Mouse (Mus musculus) C3H10T1/2 (cell line): ENCODE measurements around the gene Cux2. TPM values are rescaled to one million over a fixed set of nuclear protein-coding genes. Genes with fewer than 3 reads are reported as not detected.

Experiments used
- polyA plus RNA-seq, 2 experiments: library from polyadenylated mRNA; unstranded; fragments of >200 nt; fragmentation: generic; extraction: Trizol; gene quantifications; one replicate each; pipeline ENCODE4 v1.2.1; 2012; ENCODE audit warnings: missing spikeins in 2 of 2

The Cux2 gene
- polyA plus RNA-seq, result under 1 TPM; 0.01 to 0.22 TPM

GRCm38 (mm10) chr5:122050017-122050831 is at the start of gene Cux2:
Gene Cux2, minus strand, starts transcription at chr5:122050102.

GRCm38 (mm10) chr5:121848743-121849142 is 201.2 kb downstream of the Cux2 start, which contains the start of gene Pheta1:
Gene Pheta1, plus strand, starts transcription at chr5:121848984.

GRCm38 (mm10) chr5:121837441-121838340 is 212.2 kb downstream of the Cux2 start, which contains the start of gene Sh2b3:
Gene Sh2b3, minus strand, starts transcription at chr5:121837646.

Other genes with a start within 250 kb of the Cux2 start
- gene Sh2b3, start 212.5 kb downstream of the Cux2 start, polyA plus RNA-seq, result 10 to 100 TPM; 13.5 to 30.2 TPM
- 10 to 100 TPM in 1 of 2 experiments, 1 to 10 TPM in 1; 6.5 to 20.8 TPM for gene Pheta1, start 201.1 kb downstream of the Cux2 start, polyA plus RNA-seq
- under 1 TPM in 1 of 2 experiments, not detected in 1; 0.27 TPM for gene Myl2, start 50.8 kb upstream of the Cux2 start, polyA plus RNA-seq
- under 1 TPM in 1 of 2 experiments, not detected in 1; 0.01 TPM for gene Ccdc63, start 90.7 kb upstream of the Cux2 start, polyA plus RNA-seq
- gene Ppp1cc, start 108.2 kb upstream of the Cux2 start, polyA plus RNA-seq, result 100 to 1,000 TPM in 1 of 2 experiments, 10 to 100 TPM in 1; 86.4 to 107 TPM
- 1 to 10 TPM in 1 of 2 experiments, under 1 TPM in 1; 0.13 to 1.2 TPM for gene Hvcn1, start 156.7 kb upstream of the Cux2 start, polyA plus RNA-seq
- gene Tctn1, start 214.4 kb upstream of the Cux2 start, polyA plus RNA-seq, result 10 to 100 TPM in 1 of 2 experiments, 1 to 10 TPM in 1; 1.5 to 10.4 TPM
- gene Pptc7, start 234.3 kb upstream of the Cux2 start, polyA plus RNA-seq, result 1 to 10 TPM in 1 of 2 experiments, under 1 TPM in 1; 0.90 to 5.1 TPM